Mouse (Mus musculus): ENCODE results near the gene Zfc3h1.

- TF ChIP-seq CTCF (IDR thresholded peaks at IDR 0.05; ENCODE audit: extremely low read depth, insufficient read depth, insufficient read length, insufficient replicate concordance) (no peak), POLR2A (IDR thresholded peaks at IDR 0.05; ENCODE audit: low read depth, low read length) (no peak)
Observed at GRCm38 (mm10) chr10:115359066-115359465, 25.7 kb upstream of the Zfc3h1 start.

Data from spleen, adult 2 months (tissue).